Mouse (Mus musculus): ENCODE data around the gene AC124502.3.

GRCm38 (mm10) chr19:5013138-5013537, 25.6 kb upstream of the AC124502.3 start:
- TF ChIP-seq EP300 (IDR thresholded peaks at IDR 0.05) (no peak), CTCF (IDR thresholded peaks at IDR 0.05) (no peak)
